Mouse (Mus musculus) spleen, adult 2 months (tissue): ENCODE measurements at regions not wholly inside any gene's neighbourhood (a gene's known extent, or its start where the extent isn't known, plus 50 kb on each side); places are given as distances from the start of the nearest gene placed in this dataset.

Source experiments
- CTCF ChIP-seq: fragments of 200-500 bp; IDR thresholded peaks from 2 replicates; pipeline ENCODE4 v1.5.1; 2011; ENCODE audit warnings: mild to moderate bottlenecking, inconsistent platforms; ENCODE audit not compliant: insufficient read depth, insufficient read length, insufficient replicate concordance; ENCODE audit errors: extremely low read depth
- POLR2A ChIP-seq: fragments of 200-500 bp; IDR thresholded peaks from 2 replicates; pipeline ENCODE4 v1.6.1; 2011; ENCODE audit warnings: low read depth, low read length, inconsistent platforms

DNA sequence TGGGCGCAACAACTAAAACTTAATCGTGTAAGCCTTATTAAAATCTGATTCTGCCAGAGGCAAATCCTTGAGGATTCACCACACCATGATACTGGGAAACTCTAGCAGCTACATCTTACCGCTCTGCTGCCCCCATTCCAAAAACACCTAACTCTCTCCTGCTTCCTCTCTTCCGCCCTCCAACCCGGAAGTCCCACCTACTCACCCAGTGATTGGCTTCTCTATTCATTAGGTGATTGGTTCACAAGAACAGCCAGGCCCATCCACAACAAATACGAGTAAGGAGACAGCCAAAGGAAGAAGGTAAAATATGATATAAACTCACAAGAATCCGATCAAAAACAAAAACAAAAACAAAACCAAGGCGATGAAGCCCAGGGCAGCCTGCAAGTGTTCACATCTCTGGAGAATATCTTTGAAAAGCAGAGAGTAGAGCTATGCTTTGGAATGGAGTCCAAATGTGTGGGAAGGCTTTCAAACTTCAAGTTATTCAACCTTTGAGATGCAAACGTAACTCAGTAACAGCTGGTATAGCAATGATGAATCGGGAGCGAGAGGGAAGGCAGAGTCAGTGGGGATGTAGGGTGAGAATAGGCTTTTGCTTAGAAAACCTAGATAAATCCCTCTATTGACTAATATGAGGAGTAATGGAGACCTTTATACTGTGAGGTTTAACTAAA is 76.5 kb upstream of the Arid2 start:
- TF ChIP-seq CTCF, result no peak
- no peak for TF ChIP-seq POLR2A
